Mouse (Mus musculus) heart, adult 2 months (tissue): Measurements from ENCODE around the gene Cln6. TPM values are rescaled to one million over a fixed set of nuclear protein-coding genes. Genes with fewer than 3 reads are reported as not detected.
"Not testable (repeated sequence)": the region's sequence is repeated elsewhere in the genome, so short reads cannot be mapped to it uniquely, and the experiment has no call there.

Experiments used
- DNase-seq, 2 experiments: peaks; one replicate each; pipeline ENCODE4 v3.0.0; 2021
- H3K27ac ChIP-seq: fragments of 200-600 bp; 2 replicates; pipeline ENCODE4 v1.8.1; 2022
- H3K27me3 ChIP-seq: fragments of 200-500 bp; 2 replicates; pipeline ENCODE4 v1.6.1; 2012; ENCODE audit warnings: mild to moderate bottlenecking, low read length, inconsistent platforms, mixed read lengths; ENCODE audit not compliant: control insufficient read depth, insufficient read depth
- H3K36me3 ChIP-seq: fragments of 200-500 bp; 2 replicates; pipeline ENCODE4 v1.6.1; 2012; ENCODE audit warnings: low read length, inconsistent platforms; ENCODE audit not compliant: control insufficient read depth, insufficient read depth
- H3K4me1 ChIP-seq: fragments of 200-500 bp; 2 replicates; pipeline ENCODE4 v1.6.1; 2011; ENCODE audit warnings: low read length; ENCODE audit not compliant: control insufficient read depth, insufficient read depth
- H3K4me3 ChIP-seq: fragments of 200-600 bp; 2 replicates; pipeline ENCODE4 v1.8.1; 2022
- H3K79me2 ChIP-seq: fragments of 200-500 bp; replicated peaks from 2 replicates; pipeline ENCODE4 v1.6.1; 2012; ENCODE audit warnings: mild to moderate bottlenecking, inconsistent platforms, low read length, moderate library complexity, mixed read lengths; ENCODE audit not compliant: control insufficient read depth, insufficient read depth
- H3K9ac ChIP-seq: fragments of 200-500 bp; 2 replicates; pipeline ENCODE4 v1.6.1; 2012; ENCODE audit warnings: low read depth, mild to moderate bottlenecking, control low read depth, inconsistent platforms, low read length, mixed read lengths
- CTCF ChIP-seq: fragments of 200-600 bp; IDR thresholded peaks from 2 replicates; pipeline ENCODE4 v1.8.1; 2022; ENCODE audit warnings: antibody characterized with exemption, mild to moderate bottlenecking, moderate library complexity
- EP300 ChIP-seq: fragments of 200-500 bp; IDR thresholded peaks from 2 replicates; pipeline ENCODE4 v1.6.1; 2011; ENCODE audit warnings: low read depth, low read length, control low read depth; ENCODE audit not compliant: insufficient read depth
- POLR2A ChIP-seq: fragments of 200-500 bp; IDR thresholded peaks from 2 replicates; pipeline ENCODE4 v1.6.1; 2011; ENCODE audit warnings: mild to moderate bottlenecking, low read depth, low read length, control low read depth; ENCODE audit not compliant: insufficient read depth
- WGBS: fragments of 180-500 bp; shearing (Covaris S2); methylation state at CpG from one replicate; pipeline ENCODE4 v1.1.7; 2018; 5-methylcytosine and 5-hydroxymethylcytosine counted together
- intact Hi-C: fragments of 180-260 bp; cut with DNase I; formaldehyde crosslinking; loops from one replicate; pipeline ENCODE4 v1.15.1; 2025
- polyA plus RNA-seq: library from polyadenylated mRNA; depleted of rRNA; stranded (reverse); fragments of >200 nt; gene quantifications from 2 replicates; pipeline ENCODE4 v1.2.3, GENCODE M21; 2012
- total RNA-seq, 2 experiments: library from RNA; stranded (reverse); gene quantifications; 2 replicates each; pipeline ENCODE4 v1.2.3; 2021

Cln6 gene
- total and polyA plus RNA-seq, 3 experiments, result 18.3 to 36.6 (median 26.0) TPM

DNA sequence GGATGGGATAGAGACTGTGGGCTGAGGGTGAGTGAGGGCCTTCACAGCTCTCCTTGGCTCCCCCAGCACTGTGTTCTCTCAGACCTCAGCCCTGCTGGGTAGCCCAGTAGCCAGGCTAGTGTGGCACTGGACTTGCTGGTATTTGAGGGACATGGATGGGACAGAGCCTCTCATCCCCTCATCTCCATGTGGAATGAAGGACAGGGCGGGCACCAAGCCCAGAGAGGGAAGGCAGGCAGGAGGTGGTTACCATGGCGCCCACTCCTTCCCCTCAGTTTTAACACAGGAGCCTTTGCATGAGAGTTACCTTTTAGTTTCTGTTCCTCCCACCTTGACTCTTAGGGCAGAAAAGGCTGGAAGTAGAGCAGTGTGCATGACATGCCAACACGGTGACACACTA, 10.1 kb downstream of the Cln6 start:
- Histone ChIP-seq H3K27ac (no peak overlapping the region), H3K4me1 (peaks cover 1% of the 10 kb centered on the region; the same call in 1 of the 2 replicates), H3K27me3 (no peaks in the 10 kb centered on the region), H3K36me3 (no peaks in the 10 kb centered on the region), H3K4me3 (no peak overlapping the region), H3K79me2 (no peaks in the 10 kb centered on the region), H3K9ac (no peak overlapping the region)
- WGBS, result 97% methylated on average over 3 of the region's 3 CpGs
- no peak for TF ChIP-seq POLR2A
- TF ChIP-seq CTCF, result no peak
- no peak for TF ChIP-seq EP300
- intact Hi-C loops, result loop anchor here (5.0 to 10.0 kb wide), 3 partner anchors 129 to 526 kb away; partner anchors contain the start of gene Map2k5
- no peak for DNase-seq

DNA sequence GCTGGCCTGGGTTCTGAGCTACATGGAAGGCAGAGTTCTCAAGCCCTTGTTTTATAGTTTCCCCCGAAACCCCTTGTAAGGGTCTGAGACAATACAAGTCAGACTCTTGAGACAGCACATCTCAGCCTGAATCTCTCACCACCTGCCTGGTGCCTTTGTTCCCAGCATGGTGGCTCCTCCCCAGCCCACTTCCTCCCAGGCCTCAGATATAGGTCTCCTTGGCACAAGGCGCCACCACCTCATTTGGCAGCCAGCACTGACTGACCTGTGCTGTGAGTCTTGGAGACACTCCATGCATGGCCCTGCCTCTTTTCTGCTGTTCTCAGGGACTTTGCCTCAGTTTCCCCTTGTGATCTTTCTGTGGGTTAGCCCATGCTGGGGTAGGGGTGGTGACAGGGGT, 13.0 kb downstream of the Cln6 start:
- TF ChIP-seq CTCF (no peak), POLR2A (no peak), EP300 (no peak)
- intact Hi-C loops, result no loop called here
- H3K27ac ChIP-seq, result no peak overlapping the region
- no peaks in the 10 kb centered on the region for H3K36me3 ChIP-seq
- no peaks in the 10 kb centered on the region for H3K79me2 ChIP-seq
- 89% methylated on average over 2 of the region's 2 CpGs for WGBS
- no peak overlapping the region for H3K9ac ChIP-seq
- H3K27me3 ChIP-seq, result no peaks in the 10 kb centered on the region
- no peak overlapping the region for H3K4me3 ChIP-seq
- no peak for DNase-seq
- H3K4me1 ChIP-seq, result peaks cover 1% of the 10 kb centered on the region; the same call in 1 of the 2 replicates

DNA sequence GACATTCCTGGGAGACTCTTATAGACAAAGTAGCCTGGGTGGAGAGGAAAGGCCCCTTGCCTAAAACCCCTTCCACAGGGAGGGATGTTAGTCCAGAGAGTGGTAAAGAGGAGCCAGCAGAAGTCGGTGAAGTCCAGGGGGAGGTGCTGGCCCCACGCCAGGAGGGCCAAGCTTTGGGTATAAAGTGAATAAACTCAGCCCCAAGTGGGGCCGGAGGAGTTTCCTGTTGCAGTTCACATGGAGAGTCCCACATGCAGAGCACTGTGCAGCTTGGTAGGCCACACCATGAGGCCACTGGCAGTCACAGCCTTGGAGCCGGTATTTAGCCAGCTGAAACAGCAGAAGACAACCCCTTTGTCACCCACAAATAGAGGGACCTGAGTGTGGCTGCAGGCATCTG, 15.9 kb downstream of the Cln6 start:
- no peaks in the 10 kb centered on the region for H3K36me3 ChIP-seq
- DNase-seq, result no peak

DNA sequence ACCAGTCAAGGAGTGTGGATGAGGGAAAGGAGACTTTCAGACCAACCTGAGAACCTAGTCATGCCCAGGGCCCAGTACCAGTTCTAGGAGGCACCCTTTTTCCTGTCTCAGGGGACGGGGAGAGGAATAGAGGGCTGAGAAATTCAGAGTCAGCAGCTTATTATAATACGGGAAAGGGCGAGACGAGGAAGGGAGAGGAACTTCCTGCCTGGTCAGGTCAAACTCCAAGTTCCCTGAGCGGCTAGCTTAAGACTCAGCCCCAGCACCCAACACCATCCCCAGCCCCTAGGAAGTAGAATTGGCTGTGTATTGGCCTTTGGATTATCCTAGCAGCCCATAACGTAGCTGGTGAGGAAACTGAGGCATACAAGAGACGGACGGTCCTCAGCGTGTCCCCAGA, 18.6 kb downstream of the Cln6 start:
- peak overlapping the region; percentile 59 for H3K27ac ChIP-seq
- H3K4me3 ChIP-seq, result peak overlapping the region; percentile 26; the same call in 1 of the 2 replicates

More for the DNA sequence above, 15.9 kb downstream of the Cln6 start:
- no peaks in the 10 kb centered on the region for H3K79me2 ChIP-seq
- H3K27me3 ChIP-seq, result no peaks in the 10 kb centered on the region
- TF ChIP-seq CTCF (no peak), EP300 (no peak)
- H3K9ac ChIP-seq, result no peak overlapping the region
- intact Hi-C loops, result no loop called here
- no peak overlapping the region for H3K27ac ChIP-seq
- WGBS, result 39% methylated on average over 4 of the region's 4 CpGs
- H3K4me1 ChIP-seq, result peaks cover 5% of the 10 kb centered on the region
- no peak overlapping the region for H3K4me3 ChIP-seq

DNA sequence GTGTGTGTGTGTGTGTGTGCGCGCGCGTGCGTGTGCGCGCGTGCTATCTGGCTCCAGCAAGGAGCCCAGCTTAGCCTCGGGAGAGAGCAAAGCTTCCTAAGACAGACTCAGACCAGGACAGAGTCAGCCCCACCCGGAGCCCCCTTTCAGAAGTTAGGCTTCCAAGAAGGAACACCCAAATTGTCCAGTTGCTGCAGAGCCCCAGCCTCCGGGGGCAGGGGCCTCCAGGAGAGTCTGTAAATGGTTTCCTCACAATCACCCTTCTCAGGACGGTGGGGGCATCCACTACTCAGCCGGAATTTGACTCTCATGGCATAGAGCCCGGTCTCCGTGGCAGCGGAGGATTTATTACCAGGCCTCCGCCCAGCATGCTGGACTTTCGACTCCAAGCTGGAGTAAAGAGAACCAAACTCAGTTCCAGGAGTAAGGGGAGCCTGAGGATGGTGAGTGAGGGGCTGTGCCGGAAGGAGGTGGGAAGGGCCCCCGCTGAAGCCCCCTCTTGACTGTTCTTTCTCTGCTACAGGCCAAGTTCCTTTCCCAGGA, 19.2 kb downstream of the Cln6 start, which contains the start of gene Calml4:
Gene Calml4, plus strand, starts transcription at position 362 of the 543 bp plus-strand sequence.
- Histone ChIP-seq H3K4me1 (peaks cover 5% of the 10 kb centered on the region), H3K4me3 (peak within 1 kb of the TSS; percentile 26; the same call in 1 of the 2 replicates), H3K36me3 (no peaks in the 10 kb centered on the region), H3K9ac (no peak within 1 kb of the TSS), H3K79me2 (no peaks in the 10 kb centered on the region), H3K27ac (peak within 1 kb of the TSS; percentile 59), H3K27me3 (no peaks in the 10 kb centered on the region)
- peak; percentile 78 to 80 for DNase-seq
- TF ChIP-seq EP300, result no peak
- no peak for TF ChIP-seq CTCF
- no peak for TF ChIP-seq POLR2A
- intact Hi-C loops, result no loop called here
- WGBS, result 36% methylated on average over 20 of the region's 20 CpGs

More for the DNA sequence above, 18.6 kb downstream of the Cln6 start:
- TF ChIP-seq POLR2A (0 out of 2 replicates have a peak, but pooled peaks have one; percentile 39), EP300 (no peak)
- 58% methylated on average over 9 of the region's 9 CpGs for WGBS
- Histone ChIP-seq H3K36me3 (no peaks in the 10 kb centered on the region), H3K4me1 (peaks cover 5% of the 10 kb centered on the region), H3K79me2 (no peaks in the 10 kb centered on the region), H3K9ac (no peak overlapping the region), H3K27me3 (no peaks in the 10 kb centered on the region)
- DNase-seq, result peak; percentile 46 to 47
- intact Hi-C loops, result no loop called here

DNA sequence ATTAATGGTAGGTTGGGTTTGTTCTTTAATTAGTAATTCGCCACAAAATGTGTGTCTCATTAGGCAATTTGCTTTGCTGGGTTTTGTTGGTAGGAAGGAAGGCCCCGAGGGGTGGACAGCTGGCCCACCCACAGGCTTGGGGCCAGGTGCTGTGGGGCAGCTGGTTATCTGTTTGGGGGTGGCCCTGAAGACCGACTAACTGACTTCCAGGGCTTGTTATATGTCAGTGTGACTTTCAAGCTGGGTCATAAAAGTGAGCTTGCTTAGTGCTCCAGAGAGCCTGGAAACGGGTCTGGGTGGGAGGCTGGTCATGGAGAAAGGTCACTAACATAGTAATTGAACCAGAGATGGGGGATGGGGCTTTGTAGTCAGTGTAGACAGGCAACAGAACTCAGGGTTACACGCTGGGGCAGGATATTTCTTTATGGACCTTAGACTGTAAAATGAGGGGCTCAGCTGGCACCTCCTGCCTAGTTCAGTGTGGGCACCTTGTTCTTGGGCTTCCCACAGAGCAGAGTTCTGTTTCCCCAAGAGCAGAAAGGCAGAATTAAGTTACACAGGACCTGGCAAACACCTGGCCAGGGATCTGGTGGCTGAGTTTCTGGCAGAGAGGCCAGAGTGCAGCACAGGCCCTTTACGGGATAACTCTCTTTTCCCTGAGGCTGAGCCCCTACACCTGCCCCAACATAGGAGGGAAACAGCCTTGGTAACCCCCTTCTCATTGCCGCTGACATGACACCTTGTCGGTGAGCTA, 19.9 kb downstream of the Cln6 start:
- Histone ChIP-seq H3K9ac (no peak overlapping the region), H3K36me3 (no peaks in the 10 kb centered on the region), H3K4me3 (peak overlapping the region; percentile 26; the same call in 1 of the 2 replicates), H3K79me2 (no peaks in the 10 kb centered on the region), H3K27ac (no peak overlapping the region; the same call in 1 of the 2 replicates), H3K4me1 (peaks cover 5% of the 10 kb centered on the region), H3K27me3 (no peaks in the 10 kb centered on the region)
- intact Hi-C loops, result no loop called here
- no peak for TF ChIP-seq CTCF
- TF ChIP-seq POLR2A, result no peak
- no peak for TF ChIP-seq EP300
- DNase-seq, result no peak
- WGBS, result 73% methylated on average over 8 of the region's 8 CpGs

DNA sequence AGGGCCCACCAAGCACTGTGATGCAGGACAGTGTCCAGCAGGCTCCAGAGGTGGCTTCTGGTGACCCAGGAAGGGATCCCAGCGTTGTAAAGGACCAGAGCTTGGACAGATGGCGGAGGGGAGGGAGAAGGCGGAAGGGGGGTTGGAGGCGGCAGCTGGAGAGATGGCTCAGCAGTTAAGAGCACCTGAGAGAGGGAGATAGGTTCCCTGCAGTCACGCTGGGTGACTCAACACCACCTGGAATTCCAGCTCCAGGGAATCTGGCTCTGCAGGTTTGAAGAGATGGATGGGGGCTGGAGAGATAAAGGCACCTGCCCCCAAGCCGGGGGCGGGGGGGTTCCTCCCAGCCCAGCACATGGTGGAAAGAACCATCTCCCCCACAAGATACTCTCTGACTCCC, 21.5 kb downstream of the Cln6 start:
- H3K4me3 ChIP-seq, H3K36me3 ChIP-seq, DNase-seq, H3K27me3 ChIP-seq, H3K4me1 ChIP-seq, H3K27ac ChIP-seq, H3K79me2 ChIP-seq, intact Hi-C loops, H3K9ac ChIP-seq: not testable (repeated sequence)
- 71% methylated on average over 7 of the region's 7 CpGs for WGBS
